In genomic region chrX:103822271-103822811, GRCm38 (mm10) we compare ENCODE assay signal across 8 mouse cellular contexts. TPM values are rescaled to one million over a fixed set of nuclear protein-coding genes. Genes with fewer than 3 reads are reported as not detected.
DNase-seq lines count a peak whose midpoint lies in the region; ATAC-seq and TF ChIP-seq lines count a peak whose summit lies in the region.

No protein-coding gene starts in this region.

- DNase-seq in thymus, postnatal 14 days: peak; percentile 2
- DNase-seq in thymus, postnatal 25 days: no peak
- peak; percentile 77 for DNase-seq in kidney, adult 9 months
- DNase-seq in frontal cortex, postnatal 36 days (ENCODE audit: low spot score in 2 of 2): no peak

- H3K36me3 ChIP-seq in heart, embryonic 11.5 days (ENCODE audit: control insufficient read depth, insufficient read depth, low read length): no peaks in the 10 kb centered on the region
- H3K36me3 ChIP-seq in lung, embryonic 16.5 days (ENCODE audit: control insufficient read depth, insufficient read depth, low read length): no peaks in the 10 kb centered on the region
- no peaks in the 10 kb centered on the region for H3K36me3 ChIP-seq in small intestine, adult 2 months (ENCODE audit: control insufficient read depth, insufficient read depth, low read length)

- peak overlapping the region; percentile 51 for H3K4me3 ChIP-seq in heart, embryonic 11.5 days (ENCODE audit: low read depth, low read length)
- H3K4me3 ChIP-seq in lung, embryonic 16.5 days (ENCODE audit: low read length): peak overlapping the region; percentile 63
- peak overlapping the region; percentile 63 for H3K4me3 ChIP-seq in small intestine, adult 2 months (ENCODE audit: low read depth, low read length)

- H3K27ac ChIP-seq in heart, embryonic 11.5 days (ENCODE audit: low read depth, low read length): peak overlapping the region; percentile 70; the same call in 1 of the 2 replicates
- peak overlapping the region; percentile 95 for H3K27ac ChIP-seq in lung, embryonic 16.5 days (ENCODE audit: low read length)
- peak overlapping the region; percentile 78 for H3K27ac ChIP-seq in small intestine, adult 2 months (ENCODE audit: insufficient read depth, low read depth, low read length)

- no peaks in the 10 kb centered on the region for H3K9me3 ChIP-seq in heart, embryonic 11.5 days (replicated peaks; ENCODE audit: control insufficient read depth, low read length)
- H3K9me3 ChIP-seq in lung, embryonic 16.5 days (ENCODE audit: control insufficient read depth, low read length): no peaks in the 10 kb centered on the region

- no peaks in the 10 kb centered on the region for H3K4me1 ChIP-seq in heart, embryonic 11.5 days (ENCODE audit: control insufficient read depth, insufficient read depth, low read length)
- H3K4me1 ChIP-seq in lung, embryonic 16.5 days (replicated peaks; ENCODE audit: control insufficient read depth, insufficient read depth, low read length): no peaks in the 10 kb centered on the region
- peaks cover 2% of the 10 kb centered on the region; the same call in 1 of the 2 replicates for H3K4me1 ChIP-seq in small intestine, adult 2 months (ENCODE audit: control insufficient read depth, insufficient read depth, insufficient read length, low read length)

- H3K4me2 ChIP-seq in heart, embryonic 11.5 days: peak overlapping the region; percentile 79
- peak overlapping the region; percentile 81 for H3K4me2 ChIP-seq in lung, embryonic 16.5 days (ENCODE audit: low read depth, low read length)

- H3K9ac ChIP-seq in heart, embryonic 11.5 days (ENCODE audit: low read depth, low read length): peak overlapping the region; percentile 62
- H3K9ac ChIP-seq in lung, embryonic 16.5 days (ENCODE audit: low read length): peak overlapping the region; percentile 70

- TF ChIP-seq CTCF in small intestine, adult 2 months (IDR thresholded peaks at IDR 0.05; ENCODE audit: extremely low read depth, insufficient read length, insufficient replicate concordance, low read depth, low read length): no peak

- no peak for TF ChIP-seq POLR2A in small intestine, adult 2 months (IDR thresholded peaks at IDR 0.05; ENCODE audit: low read depth, low read length)

- ATAC-seq in common myeloid progenitor, adult 5-6 weeks (replicated peaks; ENCODE audit: low read depth, poor library complexity, severe bottlenecking): peak; percentile 20; the same call in 1 of the 2 replicates
- peak; percentile 56; the same call in 1 of the 2 replicates for ATAC-seq in heart, embryonic 11.5 days (replicated peaks; ENCODE audit: insufficient number of reproducible peaks, low FRiP score, low TSS enrichment)
- peak; percentile 73 for ATAC-seq in lung, embryonic 16.5 days (ENCODE audit: low read depth)

- H3K27me3 ChIP-seq in heart, embryonic 11.5 days (ENCODE audit: control insufficient read depth, insufficient read depth, low read length): peaks cover 35% of the 10 kb centered on the region
- H3K27me3 ChIP-seq in lung, embryonic 16.5 days (ENCODE audit: control insufficient read depth, insufficient read depth, low read depth, low read length): peaks cover 17% of the 10 kb centered on the region
- no peaks in the 10 kb centered on the region; the same call in 1 of the 2 replicates for H3K27me3 ChIP-seq in small intestine, adult 2 months (ENCODE audit: control insufficient read depth, insufficient read depth, low read length)

- 26% methylated on average over 20 of the region's 20 CpGs for WGBS in heart, embryonic 11.5 days (ENCODE audit: insufficient replicate concordance)
- WGBS in lung, embryonic 16.5 days: 18% methylated on average over 11 of the region's 20 CpGs
- 15% methylated on average over 20 of the region's 20 CpGs for WGBS in small intestine, adult 2 months

RNA-seq across cellular contexts. Expression of gene Slc16a2, which starts 0.6 kb away (rescaled TPM):
- total RNA-seq in common myeloid progenitor, adult 5-6 weeks (2017): 0.18 and 0.44 TPM in 2 replicates
- polyA plus RNA-seq in heart, embryonic 11.5 days (2014; fragmentation: Nextera tagmentation; extraction: Ambion mirVana): 11.1 and 11.3 TPM in 2 replicates
- polyA plus RNA-seq in lung, embryonic 16.5 days (2015; fragmentation: Nextera tagmentation; extraction: Ambion mirVana): 20.7 and 22.9 TPM in 2 replicates
- polyA plus RNA-seq in small intestine, adult 2 months (2012; rRNA removed): 1.7 and 1.9 TPM in 2 replicates

Comparison
In these comparisons a context has a peak if more than half of its experiments do, and no peak if none do; other contexts are left out.
1. DNase-seq: peak in thymus, postnatal 14 days (single experiment) and kidney, adult 9 months (single experiment); none in thymus, postnatal 25 days (single experiment) and frontal cortex, postnatal 36 days (0 of 2).
2. ATAC-seq: peak in every context shown above with its lines; median percentile 73 in lung, embryonic 16.5 days; 56 in heart, embryonic 11.5 days; 20 in common myeloid progenitor, adult 5-6 weeks.
3. Peak in every context shown above with its lines, with median percentiles within 50 percentile points of each other: H3K27ac ChIP-seq and H3K4me3 ChIP-seq.